Mouse (Mus musculus) lung, postnatal 0 days (tissue): ENCODE measurements around the gene Tor2a.

Source experiments
- CTCF ChIP-seq: IDR thresholded peaks from 2 replicates; pipeline ENCODE4 v1.5.1; 2016; ENCODE audit warnings: antibody characterized with exemption, mild to moderate bottlenecking
- EP300 ChIP-seq: IDR thresholded peaks from 2 replicates; pipeline ENCODE4 v1.6.1; 2016; ENCODE audit warnings: antibody characterized with exemption, mild to moderate bottlenecking, control low read depth

GRCm38 (mm10) chr2:32718761-32719160 lies 38.3 kb upstream of the Tor2a start:
- TF ChIP-seq CTCF, result no peak
- no peak for TF ChIP-seq EP300
